Mouse (Mus musculus) cerebellum, adult 11 months (tissue): ENCODE data around the gene Sfn.
A peak's percentile ranks its signal among the peaks of the same experiment; 100 is the strongest.
"Not testable (repeated sequence)": the region's sequence is repeated elsewhere in the genome, so short reads cannot be mapped to it uniquely, and the experiment has no call there.

Experiments
- DNase-seq: peaks from one replicate; pipeline ENCODE4 v3.0.0; 2022

Sfn gene

DNA sequence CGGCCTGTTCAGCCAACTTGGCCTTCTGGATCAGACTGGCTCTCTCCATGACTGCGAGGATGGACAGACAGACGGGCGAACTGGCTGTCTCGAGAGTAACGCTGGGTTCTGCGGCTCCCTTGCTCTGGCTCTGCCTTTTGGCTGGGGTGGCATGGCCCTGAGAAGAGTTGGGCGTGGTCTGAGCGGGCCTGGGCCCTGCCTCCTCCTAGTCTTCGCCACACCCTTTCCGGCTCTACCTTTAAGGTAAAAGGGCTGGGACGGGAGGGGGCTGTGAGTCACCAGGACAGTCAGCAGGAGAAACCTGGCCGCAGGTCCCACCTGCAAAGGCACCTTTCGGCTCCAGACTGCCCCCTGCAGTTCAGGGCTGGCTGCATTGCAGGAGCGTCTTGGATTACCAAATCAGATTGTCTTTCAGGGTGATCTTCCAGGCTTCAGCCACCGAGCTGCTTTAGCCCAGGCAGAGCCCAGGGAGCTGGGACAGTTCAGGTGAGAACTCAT is at the start of gene Sfn:
Gene Sfn (minus strand): TSS at position 448 of the 498 bp plus-strand sequence.
- DNase-seq = peak; percentile 40

DNA sequence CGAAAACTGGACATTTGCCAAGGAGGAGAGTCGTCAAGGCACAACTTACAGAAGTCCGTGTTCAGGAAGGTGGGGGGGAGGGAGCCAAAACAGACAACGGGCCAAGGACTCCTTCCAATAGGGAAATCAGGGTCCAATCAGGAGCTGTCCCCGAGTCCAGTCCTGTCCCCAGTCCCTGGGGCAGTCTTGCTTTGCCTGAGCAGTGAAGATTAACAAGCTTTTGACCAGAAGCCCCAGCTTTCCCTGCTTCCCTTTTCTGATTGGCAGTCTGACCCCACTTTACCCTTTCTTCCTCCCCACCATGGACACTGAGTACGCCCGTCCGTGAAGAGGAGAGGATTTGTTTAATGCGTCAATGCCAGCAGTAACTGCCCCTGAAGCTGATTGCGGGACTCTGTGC is 49.5 kb upstream of the Sfn start:
- DNase-seq = no peak

DNA sequence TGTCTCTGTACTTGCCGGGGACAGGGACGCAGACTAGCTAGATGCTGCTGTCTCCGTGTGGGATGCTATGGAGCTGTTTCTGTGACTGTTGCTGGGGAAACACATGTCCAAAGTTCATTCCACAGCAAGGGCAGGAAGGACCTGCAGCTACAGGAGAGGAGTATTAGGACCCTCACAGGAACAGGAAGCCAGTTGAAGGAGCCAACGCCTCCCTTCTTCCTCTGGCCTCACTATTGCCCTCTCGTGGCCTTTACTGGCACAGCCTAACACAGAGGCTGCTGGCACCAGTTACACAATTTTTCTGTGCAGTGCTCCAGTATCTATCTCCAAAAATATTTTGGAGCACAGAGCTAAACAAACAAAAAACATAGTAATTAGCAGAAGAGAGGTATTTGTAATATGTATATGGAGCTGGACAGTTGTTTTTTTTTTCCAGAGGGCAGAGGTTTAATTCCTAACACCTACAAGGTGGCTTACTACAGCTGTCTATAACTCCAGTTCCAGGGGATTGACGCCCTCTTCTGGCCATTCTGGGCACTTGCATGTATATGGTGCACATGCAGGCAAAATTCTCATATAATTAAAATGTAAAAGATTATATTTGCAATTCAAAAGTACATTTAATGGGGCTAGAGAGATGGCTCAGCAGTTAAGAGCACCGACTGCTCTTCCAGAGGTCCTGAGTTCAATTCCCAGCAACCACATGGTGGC is 48.2 kb upstream of the Sfn start, which contains the start of gene Zdhhc18:
Gene Zdhhc18 (minus strand): TSS at position 166 of the 711 bp plus-strand sequence.
- DNase-seq = peak; percentile 62

GRCm38 (mm10) chr4:133649464-133649863 is 47.5 kb upstream of the Sfn start:
- DNase-seq = not testable (repeated sequence)

GRCm38 (mm10) chr4:133645680-133646079 is 43.7 kb upstream of the Sfn start:
- DNase-seq = no peak

DNA sequence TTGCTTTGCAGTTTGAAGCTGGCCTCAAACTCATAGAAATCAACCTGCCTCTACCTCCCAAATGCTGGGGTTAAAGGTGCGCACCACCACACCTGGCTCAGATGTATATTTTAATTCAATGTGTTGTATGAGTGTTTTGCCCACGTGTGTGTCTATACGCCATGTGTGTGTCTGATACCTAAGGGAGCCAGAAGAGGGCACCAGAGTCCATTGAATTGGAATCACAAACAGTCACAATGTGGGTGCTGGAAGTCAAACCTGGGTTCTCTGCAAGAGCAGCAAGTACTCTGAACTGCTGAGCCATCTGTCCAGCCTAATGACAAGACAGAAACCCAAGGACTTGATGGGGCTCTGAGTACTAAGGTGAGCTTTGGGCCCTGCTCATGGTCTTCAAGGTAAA is 43.2 kb upstream of the Sfn start:
- no peak for DNase-seq

DNA sequence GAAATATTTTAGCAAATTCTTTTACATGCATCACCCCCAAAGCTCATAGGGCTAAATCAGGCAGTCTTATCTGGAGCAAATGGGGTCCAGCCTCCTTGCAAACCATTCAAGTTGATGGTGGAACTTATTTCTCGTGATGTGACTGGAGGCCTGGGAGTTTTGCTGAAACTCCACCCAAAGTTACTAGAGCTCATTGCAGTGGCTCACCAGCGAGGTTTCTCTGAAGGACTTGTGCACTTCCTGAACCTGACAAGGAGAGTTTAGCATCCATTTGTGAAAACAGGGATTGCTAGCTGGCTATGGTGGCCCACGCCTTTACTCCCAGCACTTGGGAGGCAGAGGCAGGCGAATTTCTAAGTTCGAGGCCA is 32.1 kb upstream of the Sfn start:
- no peak for DNase-seq

DNA sequence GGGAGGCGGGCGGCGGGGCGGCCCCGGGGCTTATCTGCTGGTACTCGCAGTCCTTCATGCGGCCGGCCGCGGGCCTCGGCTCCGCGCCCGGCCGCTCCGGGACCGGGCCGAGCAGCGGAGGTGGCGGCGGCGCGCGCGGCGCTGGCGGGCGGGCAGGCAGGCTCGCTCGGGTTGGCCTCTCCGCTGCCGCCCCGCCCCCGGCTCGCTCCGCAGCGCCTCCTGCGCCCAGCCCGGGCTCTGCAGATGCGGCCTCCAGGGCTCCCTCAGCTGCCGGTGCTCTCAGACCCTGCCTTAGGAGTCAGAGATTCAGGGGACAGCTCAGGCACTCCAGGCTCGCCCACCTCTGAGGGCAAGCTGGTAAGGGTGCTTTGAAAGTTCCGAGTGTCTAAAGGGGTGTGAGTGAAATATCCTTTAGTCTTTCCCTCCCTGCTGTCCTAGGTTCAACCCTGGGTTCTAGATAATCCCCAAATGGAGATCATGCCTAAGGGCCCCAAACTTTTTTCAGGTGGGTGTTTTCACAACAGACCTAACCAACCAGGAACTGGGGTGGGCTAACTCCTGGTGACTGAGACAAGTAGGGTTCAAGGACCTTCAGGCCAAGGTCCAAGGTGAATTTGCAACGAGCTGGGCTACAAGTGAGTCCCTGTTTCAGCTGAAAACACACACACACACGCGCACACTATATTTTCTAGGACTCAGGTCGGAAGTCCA is 31.5 kb upstream of the Sfn start:
- DNase-seq = peak; percentile 87

DNA sequence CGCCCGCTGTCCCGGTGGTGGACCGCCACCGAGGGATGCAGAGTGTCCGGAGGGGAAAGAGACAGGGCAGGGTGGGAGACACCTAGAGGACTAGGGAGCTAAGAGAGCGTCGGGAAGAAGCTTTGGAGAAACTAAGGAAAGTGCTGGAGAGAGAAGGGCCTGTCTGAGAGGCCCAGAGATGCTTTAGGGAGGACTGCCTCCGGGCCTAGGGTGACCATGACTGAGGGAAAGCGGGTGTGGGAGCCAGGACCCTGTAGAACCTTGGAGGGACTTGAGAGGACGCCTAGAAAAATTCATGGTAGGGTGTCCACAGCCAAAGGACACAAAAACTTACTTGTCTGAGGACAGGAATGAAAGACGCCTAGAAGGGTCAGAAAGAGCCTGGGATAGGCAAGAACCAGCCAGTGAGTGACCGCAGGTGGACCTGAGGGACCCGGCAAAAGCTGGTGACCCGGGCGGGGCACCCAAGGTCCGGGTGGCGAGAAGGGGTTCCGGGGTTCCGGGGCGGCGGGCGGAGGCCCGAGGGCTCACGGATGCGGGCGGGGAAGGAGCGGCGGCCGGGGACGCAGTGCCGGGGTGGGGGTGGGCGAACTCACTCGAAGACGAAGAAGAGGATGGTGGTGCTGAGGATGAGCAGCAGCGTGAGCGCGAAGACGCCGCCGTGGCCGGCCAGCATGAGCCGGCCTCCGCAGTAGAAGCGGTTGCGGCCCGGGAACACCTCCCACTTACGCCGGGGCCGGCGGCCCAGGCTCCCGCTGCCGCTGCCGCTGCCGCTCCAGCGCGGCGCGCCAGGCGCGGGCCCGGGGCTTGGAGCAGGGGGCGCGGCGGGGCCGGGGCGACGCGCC is 30.7 kb upstream of the Sfn start:
- peak; percentile 44 for DNase-seq

DNA sequence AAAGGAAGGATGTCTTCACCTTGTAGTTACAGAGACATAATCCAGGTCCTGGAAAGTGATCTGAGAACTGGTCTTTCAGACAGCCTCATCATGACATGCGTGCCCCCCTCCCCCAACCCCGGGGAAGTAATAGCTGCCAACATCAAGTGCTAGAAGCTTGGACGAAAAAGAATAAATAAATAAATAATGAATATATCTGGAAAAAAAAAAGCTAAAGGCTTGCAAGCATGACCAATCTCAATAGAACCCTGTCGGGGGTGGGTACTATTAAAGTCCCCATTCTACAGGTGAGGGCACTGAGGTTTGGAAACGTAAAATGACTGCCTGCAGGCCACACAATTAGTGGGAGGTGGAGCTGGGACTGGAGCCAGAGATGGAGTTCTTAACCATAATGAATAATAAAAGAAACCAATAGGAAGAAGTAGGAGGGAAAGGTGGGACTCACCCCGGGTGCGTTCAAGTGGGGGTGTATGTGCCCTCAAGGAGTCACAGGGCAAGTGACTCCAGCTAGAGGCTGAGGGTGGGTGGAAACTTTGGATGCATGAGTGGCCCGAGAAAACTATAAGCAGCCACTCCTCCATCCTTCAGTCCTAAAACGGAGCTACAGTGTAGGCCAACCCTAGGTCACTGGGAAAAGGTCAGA is 29.9 kb upstream of the Sfn start:
- DNase-seq = no peak

GRCm38 (mm10) chr4:133631071-133631768 is 29.3 kb upstream of the Sfn start:
- no peak for DNase-seq

DNA sequence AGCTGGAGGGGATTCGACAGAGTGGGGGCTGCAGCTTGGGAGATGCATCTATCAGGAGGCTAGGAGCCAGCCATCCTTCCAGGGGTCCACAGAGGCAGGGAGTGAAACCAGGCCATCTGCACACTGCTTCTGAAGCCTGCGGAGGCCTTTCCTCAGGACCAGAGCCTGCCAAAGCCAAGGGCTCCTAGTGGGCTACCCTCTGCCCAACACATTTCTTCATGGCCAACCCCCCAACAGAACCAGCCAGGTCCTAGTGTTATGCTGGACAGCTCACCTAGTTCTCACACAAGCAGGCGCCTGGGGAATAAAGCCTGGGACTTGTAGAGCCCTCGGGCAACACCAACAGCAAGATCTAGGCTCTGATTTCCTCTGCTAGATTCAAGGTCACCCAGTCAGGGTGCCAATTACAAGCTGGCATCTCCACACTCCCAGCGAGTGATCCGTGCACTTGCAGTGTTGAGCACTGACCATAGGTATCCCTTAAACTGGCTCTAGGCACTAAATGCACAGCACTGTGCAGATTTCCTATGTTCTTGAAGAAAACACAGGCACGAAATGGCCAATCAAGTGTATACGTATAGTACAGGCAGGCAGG is 28.5 kb upstream of the Sfn start:
- DNase-seq = peak; percentile 48

GRCm38 (mm10) chr4:133629191-133629590 is 27.2 kb upstream of the Sfn start:
- no peak for DNase-seq

DNA sequence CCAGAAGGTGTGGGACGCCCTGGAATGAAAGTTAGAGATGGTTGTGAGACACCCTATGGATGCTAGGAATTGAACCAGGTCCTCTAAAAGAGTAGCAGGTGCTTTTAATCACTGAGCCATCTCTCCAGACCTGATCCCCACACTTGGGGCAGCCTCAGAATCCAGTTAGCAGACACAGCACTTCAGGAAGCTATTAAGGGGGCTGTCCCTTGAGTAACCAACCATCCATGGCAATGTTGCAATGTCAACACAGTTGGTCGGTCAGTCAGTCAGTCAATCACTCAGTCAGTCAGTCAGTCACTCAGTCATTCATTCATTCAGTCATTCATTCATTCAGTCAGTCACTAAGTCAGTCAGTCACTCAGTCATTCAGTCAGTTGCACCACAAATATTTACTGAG is 26.5 kb upstream of the Sfn start:
- no peak for DNase-seq

GRCm38 (mm10) chr4:133627039-133627438 is 25.1 kb upstream of the Sfn start:
- DNase-seq = peak; percentile 79

DNA sequence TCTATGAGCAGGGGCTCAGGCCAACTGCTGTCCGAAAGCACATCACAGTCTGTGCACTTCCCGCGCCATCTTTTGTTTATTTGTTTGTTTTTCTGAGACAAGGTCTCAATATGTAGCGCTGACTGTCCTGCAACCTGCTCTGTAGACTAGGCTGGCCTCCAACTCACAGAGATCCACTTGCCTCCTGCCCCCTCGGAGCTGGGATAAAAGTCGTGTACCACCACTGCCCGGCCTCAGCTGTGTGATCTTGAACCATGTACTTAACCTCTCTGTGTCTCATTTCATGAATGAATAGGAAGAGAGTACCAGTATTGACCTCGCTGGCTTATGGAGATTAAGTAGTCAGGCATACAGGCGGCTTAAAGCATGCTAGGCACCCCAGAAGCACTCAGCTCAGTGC is 24.7 kb upstream of the Sfn start:
- DNase-seq = no peak

- no peak for DNase-seq
Observed at GRCm38 (mm10) chr4:133626221-133626620, 24.3 kb upstream of the Sfn start.

DNA sequence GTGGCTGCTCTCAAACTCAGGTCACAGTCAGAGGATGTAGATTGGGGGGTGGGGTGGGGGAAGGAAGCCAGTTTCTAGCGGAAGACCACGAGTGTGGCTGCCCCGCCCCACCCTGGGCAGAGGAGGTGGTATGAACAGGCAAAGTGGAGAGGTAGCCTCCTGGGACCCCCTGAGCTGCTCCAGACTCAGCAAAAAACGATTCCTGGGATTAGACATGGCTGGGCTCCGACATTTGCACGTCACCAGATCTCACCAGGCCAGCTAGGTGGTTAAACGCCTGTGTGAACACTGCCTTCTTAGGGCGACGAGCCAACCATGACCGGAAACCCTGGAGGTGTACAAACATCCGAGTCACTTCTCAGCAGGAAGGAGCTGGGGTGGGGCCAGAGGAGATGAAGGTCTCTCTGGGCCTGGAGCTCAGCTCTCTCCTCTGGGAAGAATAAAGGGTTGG is 23.7 kb upstream of the Sfn start:
- no peak for DNase-seq

GRCm38 (mm10) chr4:133624830-133625229 is 22.9 kb upstream of the Sfn start:
- no peak for DNase-seq

DNA sequence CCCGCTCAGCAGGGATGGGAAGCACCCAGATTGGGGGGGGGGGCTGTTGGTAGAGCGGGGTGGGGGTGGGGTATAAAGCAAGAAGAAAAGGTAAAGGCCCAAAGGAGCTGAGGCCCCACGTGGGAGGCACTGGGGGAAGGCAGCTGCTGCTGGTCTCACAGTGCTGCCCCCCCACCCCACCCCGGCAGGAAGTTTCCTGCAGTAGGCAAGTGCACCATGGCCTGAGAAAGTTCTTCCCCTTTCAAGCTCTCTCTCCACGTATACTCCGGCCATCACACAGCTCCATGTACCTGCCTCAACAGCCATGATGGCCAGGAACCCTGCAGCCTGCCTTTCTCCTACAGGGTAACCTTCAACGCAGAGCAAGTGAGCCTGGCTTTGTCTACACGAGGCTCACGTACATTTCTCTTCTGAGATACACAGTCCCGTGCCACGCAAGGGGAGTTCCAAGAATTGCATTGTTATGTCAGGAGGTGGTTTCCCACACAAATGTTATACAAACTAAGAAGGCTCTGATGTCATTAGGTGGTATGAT is 20.3 kb upstream of the Sfn start:
- no peak for DNase-seq

GRCm38 (mm10) chr4:133620668-133621067 is 18.7 kb upstream of the Sfn start:
- DNase-seq = no peak
